ENCODE assay signal across 8 mouse cellular contexts in genomic region chr10:67187001-67187453, GRCm38 (mm10).
A peak's percentile ranks its signal among the peaks of the same experiment; 100 is the strongest.
DNase-seq lines count a peak whose midpoint lies in the region; ATAC-seq lines count a peak whose summit lies in the region.

No protein-coding gene starts in this region.

- peak overlapping the region; percentile 40 for H3K9ac ChIP-seq in forebrain, embryonic 14.5 days (ENCODE audit: low read length)
- peak overlapping the region; percentile 57 for H3K9ac ChIP-seq in intestine, embryonic 16.5 days (ENCODE audit: low read depth, low read length)

- no peaks in the 10 kb centered on the region for H3K9me3 ChIP-seq in forebrain, embryonic 14.5 days (replicated peaks; ENCODE audit: control insufficient read depth, low read length)
- H3K9me3 ChIP-seq in intestine, embryonic 16.5 days (ENCODE audit: control insufficient read depth, low read length), result no peaks in the 10 kb centered on the region

- no peak overlapping the region for H3K27ac ChIP-seq in forebrain, embryonic 14.5 days (ENCODE audit: low read depth, low read length)
- H3K27ac ChIP-seq in intestine, embryonic 16.5 days (ENCODE audit: low read length), result peak overlapping the region; percentile 83

- no peaks in the 10 kb centered on the region for H3K36me3 ChIP-seq in forebrain, embryonic 14.5 days (ENCODE audit: control insufficient read depth, insufficient read depth, low read length)
- H3K36me3 ChIP-seq in intestine, embryonic 16.5 days (ENCODE audit: control insufficient read depth, insufficient read depth, low read length), result no peaks in the 10 kb centered on the region

- 7% methylated on average over 5 of the region's 5 CpGs for WGBS in forebrain, embryonic 14.5 days
- 15% methylated on average over 5 of the region's 5 CpGs for WGBS in intestine, embryonic 16.5 days

- H3K27me3 ChIP-seq in forebrain, embryonic 14.5 days (replicated peaks; ENCODE audit: control insufficient read depth, insufficient read depth, low read length), result no peaks in the 10 kb centered on the region
- H3K27me3 ChIP-seq in intestine, embryonic 16.5 days (replicated peaks; ENCODE audit: control insufficient read depth, insufficient read depth, low read length), result no peaks in the 10 kb centered on the region

- no peak for ATAC-seq in forebrain, embryonic 14.5 days
- ATAC-seq in intestine, embryonic 16.5 days, result peak; percentile 45; the same call in 1 of the 2 replicates
- peak; percentile 21; the same call in 1 of the 2 replicates for ATAC-seq in megakaryocyte progenitor cell, adult 5-6 weeks (replicated peaks; ENCODE audit: poor library complexity)

- peak; percentile 37 for DNase-seq in CD4-positive helper T cell, adult 2 months (ENCODE audit: low read depth, low spot score)
- DNase-seq in R1 (ENCODE audit: low read depth, low spot score), result peak; percentile 62
- peak; percentile 32 for DNase-seq in forebrain, embryonic 14.5 days (ENCODE audit: low spot score)
- DNase-seq in yolk sac, embryonic 10.5 days (ENCODE audit: low spot score), result peak; percentile 40
- DNase-seq in right cerebral cortex, adult 2 months (ENCODE audit: low spot score in 2 of 2), result no peak
- no peak for DNase-seq in testis, postnatal 14 days (ENCODE audit: low spot score)

- H3K4me3 ChIP-seq in forebrain, embryonic 14.5 days (ENCODE audit: low read depth, low read length), result peak overlapping the region; percentile 40
- peak overlapping the region; percentile 43 for H3K4me3 ChIP-seq in intestine, embryonic 16.5 days (ENCODE audit: low read length)

- peaks cover 20% of the 10 kb centered on the region for H3K4me1 ChIP-seq in forebrain, embryonic 14.5 days (ENCODE audit: control insufficient read depth, insufficient read depth, low read length)
- H3K4me1 ChIP-seq in intestine, embryonic 16.5 days (ENCODE audit: control insufficient read depth, insufficient read depth, low read length), result peaks cover 15% of the 10 kb centered on the region

- peak overlapping the region; percentile 57 for H3K4me2 ChIP-seq in forebrain, embryonic 14.5 days (ENCODE audit: low read length)
- H3K4me2 ChIP-seq in intestine, embryonic 16.5 days (ENCODE audit: low read depth, low read length), result peak overlapping the region; percentile 60

Comparison
In these comparisons a context has a peak if more than half of its experiments do, and no peak if none do; other contexts are left out.
1. DNase-seq: peak in CD4-positive helper T cell, adult 2 months (single experiment), R1 (single experiment), forebrain, embryonic 14.5 days (single experiment) and yolk sac, embryonic 10.5 days (single experiment); none in right cerebral cortex, adult 2 months (0 of 2) and testis, postnatal 14 days (single experiment).